Mouse (Mus musculus) right cerebral cortex, adult 18-20 months (tissue): Measurements from ENCODE around the gene Thy1.

Source experiments
- DNase-seq: peaks from one replicate; pipeline ENCODE4 v3.0.0; 2022; ENCODE audit warnings: mixed read lengths

Gene Thy1

GRCm38 (mm10) chr9:44037106-44037505, 6.1 kb upstream of the Thy1 start:
- no peak for DNase-seq

DNA sequence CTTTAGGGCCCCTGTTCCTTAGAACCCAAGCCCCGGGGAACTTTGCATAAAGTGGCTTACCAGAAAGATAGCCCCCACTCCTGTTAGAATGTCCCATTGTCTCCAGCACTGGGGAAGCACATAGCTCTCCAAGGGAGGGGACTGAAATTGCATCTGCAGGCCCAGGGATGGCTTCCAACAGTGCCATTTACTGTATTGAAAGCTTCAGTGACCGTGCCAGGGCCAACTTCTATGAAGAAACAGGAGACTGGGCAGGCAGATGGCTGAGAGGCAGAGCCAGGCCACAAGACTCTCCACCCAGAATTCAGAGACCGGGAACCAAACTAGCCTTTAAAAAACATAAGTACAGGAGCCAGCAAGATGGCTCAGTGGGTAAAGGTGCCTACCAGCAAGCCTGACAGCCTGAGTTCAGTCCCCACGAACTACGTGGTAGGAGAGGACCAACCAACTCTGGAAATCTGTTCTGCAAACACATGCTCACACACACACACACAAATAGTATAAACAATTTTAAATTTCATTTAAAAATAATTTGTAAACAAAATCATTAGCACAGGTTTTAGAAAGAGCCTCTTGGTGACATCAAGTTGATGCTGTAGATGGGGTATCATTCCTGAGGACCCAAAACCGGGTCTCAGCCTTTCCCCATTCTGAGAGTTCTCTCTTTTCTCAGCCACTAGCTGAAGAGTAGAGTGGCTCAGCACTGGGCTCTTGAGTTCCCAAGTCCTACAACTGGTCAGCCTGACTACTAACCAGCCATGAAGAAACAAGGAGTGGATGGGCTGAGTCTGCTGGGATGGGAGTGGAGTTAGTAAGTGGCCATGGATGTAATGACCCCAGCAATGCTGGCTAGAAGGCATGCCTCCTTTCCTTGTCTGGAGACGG, 1.4 kb upstream of the Thy1 start:
- DNase-seq, result no peak

DNA sequence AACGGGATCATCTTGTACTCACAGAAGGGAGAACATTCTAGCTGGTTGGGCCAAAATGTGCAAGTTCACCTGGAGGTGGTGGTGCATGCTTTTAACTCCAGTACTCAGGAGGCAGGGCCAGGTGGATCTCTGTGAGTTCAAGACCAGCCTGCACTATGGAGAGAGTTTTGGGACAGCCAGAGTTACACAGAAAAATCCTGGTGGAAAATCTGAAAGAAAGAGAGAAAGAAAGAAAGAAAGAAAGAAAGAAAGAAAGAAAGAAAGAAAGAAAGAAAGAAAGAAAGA, 846 bp upstream of the Thy1 start:
- no peak for DNase-seq

DNA sequence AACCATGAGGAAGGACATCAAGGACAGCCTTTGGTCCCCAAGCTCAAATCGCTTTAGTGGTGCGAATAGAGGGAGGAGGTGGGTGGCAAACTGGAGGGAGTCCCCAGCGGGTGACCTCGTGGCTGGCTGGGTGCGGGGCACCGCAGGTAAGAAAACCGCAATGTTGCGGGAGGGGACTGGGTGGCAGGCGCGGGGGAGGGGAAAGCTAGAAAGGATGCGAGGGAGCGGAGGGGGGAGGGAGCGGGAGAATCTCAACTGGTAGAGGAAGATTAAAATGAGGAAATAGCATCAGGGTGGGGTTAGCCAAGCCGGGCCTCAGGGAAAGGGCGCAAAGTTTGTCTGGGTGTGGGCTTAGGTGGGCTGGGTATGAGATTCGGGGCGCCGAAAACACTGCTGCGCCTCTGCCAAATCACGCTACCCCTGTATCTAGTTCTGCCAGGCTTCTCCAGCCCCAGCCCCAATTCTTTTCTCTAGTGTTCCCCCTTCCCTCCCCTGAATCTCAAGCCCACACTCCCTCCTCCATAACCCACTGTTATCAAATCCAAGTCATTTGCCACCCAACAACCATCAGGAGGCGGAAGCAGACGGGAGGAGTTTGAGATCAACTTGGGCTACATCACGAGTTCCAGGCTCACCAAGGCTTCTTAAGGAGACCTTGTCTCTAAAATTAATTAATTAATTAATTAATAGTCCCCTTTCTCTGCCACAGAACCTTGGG, 683 bp downstream of the Thy1 start:
- DNase-seq, result peak; percentile 53

GRCm38 (mm10) chr9:44044426-44045157, 1.4 kb downstream of the Thy1 start:
- peak; percentile 62 for DNase-seq

DNA sequence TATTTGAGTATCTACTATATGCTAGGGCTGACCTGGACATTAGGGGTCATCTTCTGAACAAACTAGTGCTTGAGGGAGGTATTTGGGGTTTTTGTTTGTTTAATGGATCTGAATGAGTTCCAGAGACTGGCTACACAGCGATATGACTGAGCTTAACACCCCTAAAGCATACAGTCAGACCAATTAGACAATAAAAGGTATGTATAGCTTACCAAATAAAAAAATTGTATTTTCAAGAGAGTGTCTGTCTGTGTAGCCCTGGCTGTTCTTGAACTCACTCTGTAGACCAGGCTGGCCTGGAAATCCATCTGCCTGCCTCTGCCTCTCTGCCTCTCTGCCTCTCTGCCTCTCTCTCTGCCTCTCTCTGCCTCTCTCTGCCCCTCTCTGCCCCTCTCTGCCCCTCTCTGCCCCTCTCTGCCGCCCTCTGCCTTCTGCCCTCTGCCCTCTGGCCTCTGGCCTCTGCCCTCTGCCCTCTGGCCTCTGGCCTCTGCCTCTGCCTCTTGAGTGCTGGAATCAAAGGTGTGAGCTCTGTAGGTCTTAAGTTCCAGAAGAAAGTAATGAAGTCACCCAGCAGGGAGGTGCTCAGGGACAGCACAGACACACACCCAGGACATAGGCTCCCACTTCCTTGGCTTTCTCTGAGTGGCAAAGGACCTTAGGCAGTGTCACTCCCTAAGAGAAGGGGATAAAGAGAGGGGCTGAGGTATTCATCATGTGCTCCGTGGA, 2.1 kb downstream of the Thy1 start:
- no peak for DNase-seq

DNA sequence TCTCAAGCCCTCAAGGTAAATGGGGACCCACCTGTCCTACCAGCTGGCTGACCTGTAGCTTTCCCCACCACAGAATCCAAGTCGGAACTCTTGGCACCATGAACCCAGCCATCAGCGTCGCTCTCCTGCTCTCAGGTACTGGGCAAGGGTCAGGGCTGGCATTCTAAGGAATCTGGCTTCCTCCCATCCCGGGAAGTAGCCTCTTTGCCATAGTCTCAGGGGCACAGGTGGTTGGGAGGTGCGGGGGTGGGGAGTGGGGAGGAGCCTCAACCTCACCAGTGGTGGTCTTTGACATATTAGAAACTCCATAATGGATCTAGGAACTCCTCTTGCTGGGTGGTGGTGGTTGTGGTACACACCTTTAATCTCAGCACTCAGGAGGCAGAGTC, 2.7 kb downstream of the Thy1 start:
- DNase-seq, result no peak

GRCm38 (mm10) chr9:44046426-44046825, 3.2 kb downstream of the Thy1 start:
- DNase-seq, result no peak

- DNase-seq, result no peak
These were observed 3.9 kb downstream of the Thy1 start for GRCm38 (mm10) chr9:44047071-44047470.

DNA sequence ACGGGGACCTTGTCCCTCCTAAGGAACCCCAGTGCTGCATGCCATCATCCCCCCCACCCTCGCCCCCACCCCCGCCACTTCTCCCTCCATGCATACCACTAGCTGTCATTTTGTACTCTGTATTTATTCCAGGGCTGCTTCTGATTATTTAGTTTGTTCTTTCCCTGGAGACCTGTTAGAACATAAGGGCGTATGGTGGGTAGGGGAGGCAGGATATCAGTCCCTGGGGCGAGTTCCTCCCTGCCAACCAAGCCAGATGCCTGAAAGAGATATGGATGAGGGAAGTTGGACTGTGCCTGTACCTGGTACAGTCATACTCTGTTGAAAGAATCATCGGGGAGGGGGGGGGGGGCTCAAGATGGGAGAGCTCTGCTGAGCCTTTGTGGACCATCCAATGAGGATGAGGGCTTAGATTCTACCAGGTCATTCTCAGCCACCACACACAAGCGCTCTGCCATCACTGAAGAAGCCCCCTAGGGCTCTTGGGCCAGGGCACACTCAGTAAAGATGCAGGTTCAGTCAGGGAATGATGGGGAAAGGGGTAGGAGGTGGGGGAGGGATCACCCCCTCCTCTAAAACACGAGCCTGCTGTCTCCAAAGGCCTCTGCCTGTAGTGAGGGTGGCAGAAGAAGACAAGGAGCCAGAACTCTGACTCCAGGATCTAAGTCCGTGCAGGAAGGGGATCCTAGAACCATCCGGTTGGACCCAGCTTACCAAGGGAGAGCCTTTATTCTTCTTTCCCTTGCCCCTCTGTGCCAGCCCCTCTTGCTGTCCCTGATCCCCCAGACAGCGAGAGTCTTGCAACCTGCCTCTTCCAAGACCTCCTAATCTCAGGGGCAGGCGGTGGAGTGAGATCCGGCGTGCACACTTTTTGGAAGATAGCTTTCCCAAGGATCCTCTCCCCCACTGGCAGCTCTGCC, 4.6 kb downstream of the Thy1 start:
- DNase-seq, result no peak

DNA sequence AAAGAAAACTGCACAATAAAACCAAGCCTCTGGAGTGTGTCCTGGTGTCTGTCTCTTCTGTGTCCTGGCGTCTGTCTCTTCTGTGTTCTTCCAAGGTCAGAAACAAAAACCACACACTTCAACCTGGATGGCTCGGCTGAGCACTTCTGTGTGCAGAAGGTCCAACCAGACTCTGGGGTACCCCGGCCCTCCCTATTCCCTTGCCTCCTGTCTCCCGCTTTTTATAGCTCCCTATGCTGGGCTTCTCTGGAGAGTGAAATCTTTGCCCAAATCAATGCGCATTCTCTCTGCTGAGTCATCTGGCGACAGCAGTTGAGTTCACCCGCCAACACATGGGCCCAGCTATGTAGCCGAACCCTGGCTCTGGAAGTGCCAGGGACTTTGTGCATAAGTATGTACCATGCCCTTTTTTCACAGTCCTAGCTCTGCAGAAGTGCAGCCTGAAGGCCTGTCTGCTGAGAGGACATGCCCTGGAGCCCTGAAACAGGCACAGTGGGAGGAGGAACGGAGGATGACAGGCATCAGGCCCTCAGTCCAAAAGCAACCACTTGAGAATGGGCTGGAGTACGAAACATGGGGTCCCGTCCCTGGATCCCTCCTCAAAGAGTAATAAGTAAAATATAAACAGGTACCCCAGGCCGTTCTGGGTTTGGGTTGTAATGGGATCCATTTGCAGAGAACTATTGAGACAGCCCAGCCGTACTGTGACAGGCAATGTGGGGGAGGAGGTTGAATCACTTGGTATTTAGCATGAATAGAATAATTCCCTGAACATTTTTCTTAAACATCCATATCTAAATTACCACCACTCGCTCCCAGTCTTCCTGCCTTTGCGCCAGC, 5.6 kb downstream of the Thy1 start:
- DNase-seq, result peak; percentile 72

DNA sequence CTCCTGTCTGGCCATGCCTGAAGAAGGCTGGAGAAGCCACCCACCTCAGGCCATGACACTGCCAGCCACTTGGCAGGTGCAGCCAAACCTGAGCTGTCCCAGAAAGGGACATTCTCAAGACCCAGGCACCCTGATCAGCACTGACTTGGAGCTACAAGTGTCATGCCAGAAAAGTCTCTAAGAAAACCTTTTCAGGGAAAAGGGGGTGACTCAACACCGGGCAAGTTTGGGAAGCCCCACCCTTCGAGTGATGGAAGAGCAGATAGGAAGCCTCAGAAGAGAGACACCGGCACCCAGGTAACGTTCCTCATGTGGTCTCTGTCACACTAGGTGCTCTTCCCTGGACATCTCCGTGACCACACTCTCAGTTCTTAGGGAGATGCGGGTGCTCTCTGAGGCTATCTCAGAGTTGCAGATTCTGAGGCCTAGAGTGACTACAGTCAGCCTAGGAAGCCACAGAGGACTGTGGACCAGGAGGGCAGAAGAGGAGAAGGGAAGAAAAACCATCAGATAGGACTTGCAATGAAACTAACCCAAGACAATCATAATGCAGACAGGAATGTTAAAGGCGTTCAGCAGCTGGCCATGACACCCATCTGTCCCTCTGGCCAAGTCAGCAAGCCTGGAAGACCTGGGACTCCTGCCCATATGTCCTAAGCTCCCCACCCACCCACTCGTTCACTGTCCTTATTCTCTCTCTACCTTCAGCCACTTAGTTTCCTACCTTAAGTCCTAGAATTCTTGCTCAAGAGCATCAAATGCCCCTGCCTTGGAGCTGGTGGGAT, 6.4 kb downstream of the Thy1 start:
- DNase-seq, result no peak

DNA sequence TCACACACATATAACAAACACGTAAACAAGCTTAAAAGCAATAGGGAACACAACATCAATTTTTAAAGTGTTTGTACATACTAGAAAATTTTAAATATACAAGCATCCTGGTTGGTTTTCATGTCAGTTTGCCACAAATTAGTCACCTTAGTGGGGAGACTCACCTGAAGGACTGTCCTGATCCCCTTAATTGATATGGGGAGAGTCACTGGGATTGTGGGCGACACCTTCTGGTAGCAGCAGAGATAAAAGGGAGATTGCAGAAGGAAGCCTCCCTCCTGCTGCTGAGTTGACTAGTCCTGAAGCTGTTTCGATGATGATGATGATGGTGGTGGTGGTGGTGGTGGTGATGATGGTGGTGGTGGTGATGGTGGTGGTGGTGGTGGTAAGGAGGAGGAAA, 9.7 kb downstream of the Thy1 start:
- no peak for DNase-seq

DNA sequence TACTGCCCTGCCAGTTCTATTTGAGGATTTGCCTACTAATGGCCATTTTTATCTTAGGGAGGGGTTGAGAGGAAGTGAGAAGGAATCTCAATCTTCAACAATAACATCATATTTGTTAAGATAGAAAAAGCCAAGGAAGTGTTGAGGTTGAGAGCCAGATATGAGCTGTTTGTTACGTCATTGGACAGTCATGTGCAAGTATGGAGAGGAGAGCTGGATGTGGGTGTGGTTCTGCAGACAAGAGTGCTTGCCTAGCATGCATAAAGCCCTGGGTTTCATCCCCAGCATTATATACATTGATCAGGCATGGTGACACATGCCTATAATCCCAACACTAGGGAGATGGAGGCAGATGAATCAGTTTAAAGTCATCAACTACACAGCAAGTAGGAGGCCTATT, 10.8 kb downstream of the Thy1 start:
- DNase-seq, result no peak

GRCm38 (mm10) chr9:44058606-44059005, 15.4 kb downstream of the Thy1 start:
- no peak for DNase-seq

- no peak for DNase-seq
These were observed 22.0 kb downstream of the Thy1 start for GRCm38 (mm10) chr9:44065177-44065576.

DNA sequence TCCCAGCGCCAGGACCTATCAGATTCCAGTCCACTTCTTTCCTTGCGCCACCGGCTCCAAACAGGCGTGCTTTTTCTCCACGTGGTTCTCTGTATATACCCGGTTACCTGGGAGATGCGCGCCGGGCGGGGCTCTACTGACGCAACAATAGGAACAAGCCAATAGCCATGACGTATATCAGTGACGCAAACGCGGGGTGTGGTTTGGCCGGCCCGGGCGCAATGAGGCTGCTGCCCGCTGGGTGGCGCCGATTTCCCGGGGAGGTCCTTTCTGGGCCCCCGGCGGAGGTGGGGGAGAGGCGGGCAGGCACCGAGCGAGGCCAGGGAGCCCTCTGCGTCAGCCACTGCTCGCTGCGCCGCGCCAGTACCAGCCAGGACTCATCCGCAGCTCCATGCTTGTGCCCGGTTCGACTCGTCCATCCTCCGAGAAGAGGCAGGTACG, 23.6 kb downstream of the Thy1 start, which contains the start of gene Usp2:
TSS of gene Usp2 (plus strand) at position 237 of the 441 bp plus-strand sequence.
- peak; percentile 100 for DNase-seq

DNA sequence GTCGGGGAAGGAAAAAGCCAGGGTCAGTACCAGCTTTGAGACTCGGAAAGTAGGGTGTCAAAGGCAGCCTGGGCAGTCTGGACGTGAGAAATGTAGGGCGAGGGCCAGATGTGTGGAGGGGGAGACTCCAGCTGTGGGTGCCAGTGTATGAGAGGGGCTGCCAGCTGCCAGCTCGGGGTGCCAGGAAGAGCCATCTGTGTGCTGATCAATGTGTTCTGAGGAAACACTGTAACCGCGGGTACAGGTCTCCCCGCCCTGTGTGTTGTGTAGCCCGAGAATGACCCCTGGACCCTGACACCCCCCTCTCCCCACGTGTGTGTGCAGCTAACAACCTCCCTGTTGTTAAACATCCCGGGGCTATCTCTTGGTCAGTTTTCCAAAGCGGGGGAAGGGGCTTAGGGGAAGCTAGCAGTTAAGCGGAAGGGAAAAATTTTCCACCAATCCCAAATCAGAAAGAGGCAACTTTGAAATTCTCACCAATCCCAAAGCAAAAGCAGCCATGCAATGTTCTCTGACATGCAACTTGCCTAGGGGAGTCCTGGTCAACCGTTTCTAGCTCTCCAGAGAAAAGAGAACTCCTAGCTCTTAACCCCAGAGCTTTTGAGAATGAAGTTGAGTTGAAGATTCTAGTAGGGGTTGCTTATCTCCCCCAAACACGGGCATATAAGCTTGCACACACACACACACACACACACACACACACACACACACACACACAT, 24.2 kb downstream of the Thy1 start:
- DNase-seq, result no peak

DNA sequence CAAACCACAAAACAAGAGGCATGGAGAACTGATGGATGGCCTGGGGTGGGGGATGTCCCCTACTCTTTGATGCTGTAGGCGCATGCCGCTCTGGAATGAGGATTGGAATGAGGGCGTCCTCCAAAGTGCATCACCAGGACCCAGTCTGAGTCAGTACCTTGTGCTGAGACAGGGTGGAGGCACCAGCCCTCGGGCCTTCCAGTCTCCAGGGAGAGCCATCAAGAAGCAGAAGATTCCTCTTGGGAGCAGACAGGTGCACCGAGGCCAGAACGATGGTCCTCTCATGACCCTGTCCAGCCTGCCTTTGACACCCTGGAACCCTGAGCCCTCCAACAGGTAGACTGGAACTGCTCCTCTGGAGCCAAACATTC, 24.8 kb downstream of the Thy1 start:
- peak; percentile 14 for DNase-seq
